Mouse (Mus musculus): ENCODE measurements around the gene Rb1. TPM values are rescaled to one million over a fixed set of nuclear protein-coding genes. Genes with fewer than 3 reads are reported as not detected.

Gene Rb1
- polyA plus RNA-seq, 1 experiment from 2014 or later = 29.2 TPM

MicroRNAs within 50 kb of the gene (microRNA counts, 519-probe panel; counts per million panel counts)
- not detected for microRNA mmu-miR-687

Small RNA genes within 50 kb of the gene (microRNA-seq; reads per million reads assigned to microRNA genes)
- not detected for gene Mir687

Other genes with a start within 250 kb of the Rb1 start
- gene Rcbtb2, start 202.8 kb downstream of the Rb1 start, polyA plus RNA-seq (2014; fragmentation: Nextera tagmentation; extraction: Ambion mirVana) = 64.0 and 77.0 TPM in 2 replicates
- gene Lpar6, start 87.9 kb downstream of the Rb1 start, polyA plus RNA-seq (2014; fragmentation: Nextera tagmentation; extraction: Ambion mirVana) = 4.2 and 4.6 TPM in 2 replicates
- gene Itm2b, start 59.5 kb upstream of the Rb1 start, polyA plus RNA-seq (2014; fragmentation: Nextera tagmentation; extraction: Ambion mirVana) = 761 and 787 TPM in 2 replicates
- gene Med4, start 184.2 kb upstream of the Rb1 start, polyA plus RNA-seq (2014; fragmentation: Nextera tagmentation; extraction: Ambion mirVana) = 63.9 and 67.8 TPM in 2 replicates
- gene Sucla2, start 199.5 kb upstream of the Rb1 start, polyA plus RNA-seq (2014; fragmentation: Nextera tagmentation; extraction: Ambion mirVana) = 139 and 145 TPM in 2 replicates
- 10.3 and 11.2 TPM in 2 replicates for gene Nudt15, start 222.4 kb upstream of the Rb1 start, polyA plus RNA-seq (2014; fragmentation: Nextera tagmentation; extraction: Ambion mirVana)

Data from hindbrain, embryonic 14.5 days (tissue).